Mouse (Mus musculus): Measurements from ENCODE around the gene Tspan33.

Tspan33 gene

GRCm38 (mm10) chr6:29761282-29761681 lies 67.3 kb downstream of the Tspan33 start:
- no peak for TF ChIP-seq GATA4 (IDR thresholded peaks at IDR 0.05; ENCODE audit: insufficient replicate concordance, low read length)

GRCm38 (mm10) chr6:29762524-29762923 lies 68.5 kb downstream of the Tspan33 start:
- no peak for TF ChIP-seq GATA4 (IDR thresholded peaks at IDR 0.05; ENCODE audit: insufficient replicate concordance, low read length)

GRCm38 (mm10) chr6:29766874-29767273 lies 72.9 kb downstream of the Tspan33 start:
- TF ChIP-seq GATA4 (IDR thresholded peaks at IDR 0.05; ENCODE audit: insufficient replicate concordance, low read length) = no peak

Measured in liver, adult (tissue).